Mouse (Mus musculus) neural tube, embryonic 11.5 days (tissue): ENCODE data around the gene Spice1. TPM values are rescaled to one million over a fixed set of nuclear protein-coding genes. Genes with fewer than 3 reads are reported as not detected.

Experiments used
- ATAC-seq: fragments of 200-750 bp; cut with Nextera tagmentation; 2 replicates; pipeline ENCODE4 v1.8.0; 2017; ENCODE audit warnings: moderate number of reproducible peaks, mild to moderate bottlenecking, moderate TSS enrichment, moderate library complexity; ENCODE audit not compliant: insufficient read depth, low FRiP score, low TSS enrichment
- DNase-seq: peaks from one replicate; pipeline ENCODE4 v3.0.0-alpha.2; 2015; ENCODE audit warnings: low spot score
- H3K27ac ChIP-seq: fragments of 300-500 bp; sonication (generic); 2 replicates; pipeline ENCODE4 v1.5.1; 2014; ENCODE audit warnings: low read depth, mild to moderate bottlenecking, low read length
- H3K27me3 ChIP-seq: fragments of 300-500 bp; sonication (generic); 2 replicates; pipeline ENCODE4 v1.6.1; 2014; ENCODE audit warnings: mild to moderate bottlenecking, low read length, mixed read lengths; ENCODE audit not compliant: control insufficient read depth, insufficient read depth
- H3K36me3 ChIP-seq: fragments of 300-500 bp; sonication (generic); 2 replicates; pipeline ENCODE4 v1.6.1; 2014; ENCODE audit warnings: mild to moderate bottlenecking, low read length, moderate library complexity, mixed read lengths; ENCODE audit not compliant: control insufficient read depth, insufficient read depth
- H3K4me1 ChIP-seq: fragments of 300-500 bp; sonication (generic); 2 replicates; pipeline ENCODE4 v1.6.1; 2014; ENCODE audit warnings: low read length, mixed read lengths; ENCODE audit not compliant: control insufficient read depth, insufficient read depth
- H3K4me2 ChIP-seq: fragments of 300-500 bp; sonication (generic); 2 replicates; pipeline ENCODE4 v1.6.1; 2014; ENCODE audit warnings: low read depth, mild to moderate bottlenecking, moderate library complexity
- H3K4me3 ChIP-seq: fragments of 300-500 bp; sonication (generic); 2 replicates; pipeline ENCODE4 v1.5.1; 2014; ENCODE audit warnings: low read depth, low read length
- H3K9ac ChIP-seq: fragments of 300-500 bp; sonication (generic); 2 replicates; pipeline ENCODE4 v1.6.1; 2014; ENCODE audit warnings: mild to moderate bottlenecking, low read length
- H3K9me3 ChIP-seq: fragments of 300-500 bp; sonication (generic); 2 replicates; pipeline ENCODE4 v1.6.1; 2016; ENCODE audit warnings: low read length; ENCODE audit not compliant: control insufficient read depth
- WGBS: fragments of 180-500 bp; shearing (Covaris S2); extraction: QIAGEN DNeasy Blood & Tissue Kit; methylation state at CpG from one replicate; pipeline ENCODE4 v1.1.7; 2014; 5-methylcytosine and 5-hydroxymethylcytosine counted together
- polyA plus RNA-seq: library from polyadenylated mRNA; unstranded; fragments of >200 nt; fragmentation: Nextera tagmentation; extraction: Ambion mirVana; gene quantifications from 2 replicates; pipeline ENCODE4 v1.2.1, GENCODE M21; 2014

Spice1 gene
- polyA plus RNA-seq, 1 experiment from 2014 or later: 29.9 TPM

DNA sequence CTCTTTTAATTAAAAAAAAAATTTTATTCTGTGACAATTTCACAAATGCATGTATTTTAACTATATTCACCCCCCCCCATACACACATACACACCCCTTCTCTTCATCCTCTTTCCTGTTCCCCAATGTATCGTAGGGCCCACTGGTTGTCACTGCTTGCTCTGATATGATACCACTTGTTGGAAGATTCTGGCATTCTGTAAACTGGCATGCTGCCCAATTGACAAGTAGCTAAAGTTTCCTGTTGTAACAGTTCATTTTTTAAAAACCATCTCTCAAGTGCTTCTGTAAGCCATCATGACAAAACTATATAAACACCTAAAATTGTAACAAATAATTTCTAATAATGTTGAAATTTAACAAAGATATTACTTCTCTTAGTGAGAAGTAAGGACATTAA lies 37.3 kb downstream of the Spice1 start:
- H3K36me3 ChIP-seq: peaks cover 3% of the 10 kb centered on the region; the same call in 1 of the 2 replicates
- ATAC-seq: no peak
- H3K4me1 ChIP-seq: peaks cover 3% of the 10 kb centered on the region; the same call in 1 of the 2 replicates
- H3K9ac ChIP-seq: no peak overlapping the region
- no peak overlapping the region for H3K4me3 ChIP-seq
- DNase-seq: no peak
- 86% methylated on average over 1 of the region's 1 CpGs for WGBS
- H3K27me3 ChIP-seq: no peaks in the 10 kb centered on the region
- H3K27ac ChIP-seq: no peak overlapping the region
- no peak overlapping the region for H3K4me2 ChIP-seq
- no peaks in the 10 kb centered on the region for H3K9me3 ChIP-seq

DNA sequence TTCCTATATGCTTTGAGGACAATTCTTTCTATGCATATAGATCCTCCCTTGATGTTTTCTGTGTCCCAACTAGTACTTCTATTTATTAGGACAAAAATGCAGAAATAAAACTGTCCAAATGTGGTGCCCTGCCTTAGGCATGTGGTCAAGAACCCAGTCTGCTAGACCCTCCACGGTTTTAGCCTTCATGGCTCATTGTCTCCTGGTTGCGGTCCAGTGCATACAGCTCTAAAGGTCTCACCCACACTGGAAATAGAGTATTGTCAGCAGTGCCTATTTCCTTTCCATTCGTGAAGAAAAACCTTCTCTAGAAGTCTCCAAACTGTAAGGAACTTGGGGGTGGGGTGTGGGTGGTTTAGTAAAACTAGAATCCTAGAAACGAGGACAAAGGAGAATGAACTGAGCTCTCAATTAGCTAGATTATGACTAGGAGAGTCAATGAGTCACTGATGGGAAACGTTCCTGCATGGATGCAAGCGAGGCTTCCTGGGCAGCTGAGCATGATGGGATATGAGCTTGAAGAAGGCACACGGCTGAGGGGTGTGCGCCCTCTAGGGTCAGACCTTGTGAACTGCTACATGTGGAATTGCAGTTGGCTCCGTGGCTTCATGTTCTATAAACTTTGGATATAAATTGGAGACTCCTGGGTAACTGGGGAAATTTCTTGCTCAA lies 45.1 kb downstream of the Spice1 start:
- Histone ChIP-seq H3K4me3 (no peak overlapping the region), H3K9me3 (no peaks in the 10 kb centered on the region), H3K4me1 (peaks cover 2% of the 10 kb centered on the region; the same call in 1 of the 2 replicates), H3K9ac (no peak overlapping the region), H3K4me2 (no peak overlapping the region), H3K27ac (no peak overlapping the region), H3K36me3 (peaks cover 3% of the 10 kb centered on the region; the same call in 1 of the 2 replicates), H3K27me3 (no peaks in the 10 kb centered on the region)
- no peak for ATAC-seq
- WGBS: 41% methylated on average over 9 of the region's 9 CpGs
- DNase-seq: peak; percentile 64

DNA sequence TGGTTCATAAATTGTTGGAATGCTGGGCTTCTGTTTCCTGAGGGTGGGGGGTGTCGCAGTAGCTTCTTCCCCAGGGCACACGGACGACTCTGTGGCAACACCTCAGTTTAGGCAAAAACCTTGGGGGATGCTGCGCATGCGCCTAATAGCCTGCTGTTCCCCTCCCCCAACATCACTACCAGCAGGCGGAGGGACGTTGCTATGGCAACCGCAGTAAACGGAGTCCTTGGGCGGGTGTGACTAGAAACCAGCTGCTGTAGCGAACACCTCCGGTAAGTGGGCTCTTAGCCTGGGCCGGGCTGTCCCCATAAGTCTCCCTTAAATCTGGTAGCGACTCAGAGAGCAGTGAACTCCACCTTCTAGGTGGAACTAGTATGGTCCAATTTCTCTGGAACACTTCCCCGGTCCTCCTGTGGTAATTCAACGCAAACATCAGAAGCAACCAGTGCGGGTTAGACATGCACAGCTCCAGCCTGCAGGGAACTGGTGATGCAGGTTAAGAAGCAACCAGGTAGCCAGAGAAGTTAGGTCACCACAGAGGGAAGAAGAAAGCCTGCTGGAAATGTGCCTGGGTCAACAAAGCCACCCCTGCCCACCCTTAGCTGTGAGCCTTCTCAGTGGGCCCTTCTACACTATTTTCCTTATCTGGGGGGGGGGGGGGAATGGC lies 47.8 kb downstream of the Spice1 start, which contains the start of gene Cfap44:
Gene Cfap44 (plus strand): TSS at position 220 of the 667 bp plus-strand sequence.
- WGBS: under 1% methylated on average over 17 of the region's 17 CpGs
- ATAC-seq: peak; percentile 89

DNA sequence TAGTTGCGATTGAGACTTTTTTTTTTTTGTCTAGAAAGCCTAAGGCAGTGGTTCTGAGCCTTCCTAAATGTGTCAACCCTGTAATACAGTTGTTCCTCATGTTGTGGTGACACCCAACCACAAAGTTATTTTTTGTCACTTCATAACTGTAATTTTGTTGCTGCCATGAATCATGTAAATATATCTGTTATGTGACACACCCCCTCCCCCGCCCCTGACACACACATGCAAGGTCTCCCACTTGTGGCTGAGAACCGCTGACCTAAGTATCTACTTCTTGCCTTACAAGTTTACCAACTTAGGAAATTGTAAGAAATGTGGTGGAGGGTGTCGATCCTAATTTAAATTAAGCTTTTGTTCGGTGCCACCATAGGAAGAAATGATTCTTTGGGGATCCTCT lies 58.0 kb downstream of the Spice1 start:
- no peak for ATAC-seq
- no peaks in the 10 kb centered on the region for H3K4me1 ChIP-seq

More for the DNA sequence above, 47.8 kb downstream of the Spice1 start, which contains the start of gene Cfap44:
- Histone ChIP-seq H3K9me3 (no peaks in the 10 kb centered on the region), H3K36me3 (no peaks in the 10 kb centered on the region), H3K9ac (peak within 1 kb of the TSS; percentile 45), H3K27me3 (no peaks in the 10 kb centered on the region), H3K4me3 (peak within 1 kb of the TSS; percentile 19), H3K27ac (no peak within 1 kb of the TSS), H3K4me1 (peaks cover 2% of the 10 kb centered on the region; the same call in 1 of the 2 replicates), H3K4me2 (peak within 1 kb of the TSS; percentile 50)
- peak; percentile 91 for DNase-seq

DNA sequence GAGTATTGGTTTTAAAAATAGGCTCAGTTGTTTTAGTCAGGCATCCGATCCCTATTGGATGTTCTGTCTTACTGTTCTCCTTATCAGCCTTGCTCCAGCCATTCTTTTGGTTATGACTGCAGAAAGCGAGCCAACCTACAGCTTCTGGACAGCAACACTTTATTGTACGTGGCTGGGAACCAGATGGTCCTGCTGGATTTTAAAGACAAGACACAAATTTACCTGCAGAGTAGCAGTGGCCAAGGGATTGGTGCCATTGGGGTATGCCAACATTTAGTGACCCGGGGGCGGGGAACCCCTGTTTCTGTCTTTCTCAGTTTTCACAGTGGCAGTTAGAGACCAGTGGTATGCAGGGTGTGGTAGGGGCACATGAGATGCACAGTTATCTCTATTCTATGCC lies 60.3 kb downstream of the Spice1 start:
- H3K9ac ChIP-seq: no peak overlapping the region
- WGBS: 86% methylated on average over 5 of the region's 5 CpGs
- no peaks in the 10 kb centered on the region for H3K36me3 ChIP-seq
- H3K4me1 ChIP-seq: no peaks in the 10 kb centered on the region
- no peaks in the 10 kb centered on the region for H3K9me3 ChIP-seq
- ATAC-seq: no peak
- H3K27ac ChIP-seq: no peak overlapping the region
- H3K4me2 ChIP-seq: no peak overlapping the region
- H3K27me3 ChIP-seq: no peaks in the 10 kb centered on the region
- H3K4me3 ChIP-seq: no peak overlapping the region
- DNase-seq: no peak

More for the DNA sequence above, 58.0 kb downstream of the Spice1 start:
- Histone ChIP-seq H3K4me2 (no peak overlapping the region), H3K9me3 (no peaks in the 10 kb centered on the region), H3K27ac (no peak overlapping the region), H3K36me3 (no peaks in the 10 kb centered on the region), H3K4me3 (no peak overlapping the region), H3K9ac (no peak overlapping the region), H3K27me3 (no peaks in the 10 kb centered on the region)
- WGBS: 96% methylated on average over 5 of the region's 5 CpGs
- DNase-seq: no peak

DNA sequence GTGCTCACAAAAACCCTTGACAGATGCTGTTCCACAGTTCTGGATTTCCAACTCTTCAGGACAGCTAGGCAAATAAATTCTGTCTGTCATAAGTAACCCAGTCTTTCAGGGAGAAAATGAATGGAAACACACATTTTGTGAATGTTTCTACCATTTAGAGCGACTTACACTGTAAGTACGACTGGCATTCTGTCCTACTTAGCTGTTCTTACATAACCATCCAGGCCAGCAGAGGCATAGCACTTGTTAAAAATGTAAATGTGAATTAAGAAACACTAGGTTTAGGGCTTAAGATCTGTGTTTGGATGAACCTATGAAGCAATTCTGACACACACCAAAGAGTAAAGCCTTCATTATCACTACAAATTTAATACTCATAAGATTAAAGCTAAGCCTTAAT lies 61.4 kb downstream of the Spice1 start:
- Histone ChIP-seq H3K36me3 (no peaks in the 10 kb centered on the region), H3K4me2 (no peak overlapping the region), H3K9ac (no peak overlapping the region), H3K4me3 (no peak overlapping the region), H3K27me3 (no peaks in the 10 kb centered on the region), H3K9me3 (no peaks in the 10 kb centered on the region), H3K4me1 (no peaks in the 10 kb centered on the region), H3K27ac (no peak overlapping the region)
- WGBS: 89% methylated on average over 2 of the region's 2 CpGs
- DNase-seq: no peak
- no peak for ATAC-seq

DNA sequence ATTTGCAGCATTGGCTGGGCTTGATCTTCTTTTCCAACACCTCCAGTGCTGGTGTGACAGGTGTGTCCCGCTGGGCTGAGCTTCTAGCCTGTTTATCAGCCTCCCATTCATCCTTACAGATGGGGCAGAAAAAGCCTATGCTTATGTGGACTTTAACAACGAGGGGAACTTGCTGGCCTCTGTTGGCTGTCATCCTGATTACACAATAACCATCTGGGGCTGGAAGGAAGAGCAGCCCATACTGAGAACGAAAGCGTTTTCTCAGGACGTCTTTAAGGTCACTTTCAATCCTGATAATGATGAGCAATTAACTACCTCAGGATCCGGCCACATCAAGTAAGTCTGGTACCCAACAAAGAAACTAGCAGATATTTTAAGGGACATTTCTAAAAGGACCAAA lies 63.3 kb downstream of the Spice1 start:
- no peaks in the 10 kb centered on the region for H3K9me3 ChIP-seq
- WGBS: 64% methylated on average over 6 of the region's 6 CpGs
- ATAC-seq (no peak), DNase-seq (no peak)
- no peak overlapping the region for H3K4me2 ChIP-seq
- no peaks in the 10 kb centered on the region for H3K27me3 ChIP-seq
- H3K9ac ChIP-seq: no peak overlapping the region
- H3K4me3 ChIP-seq: no peak overlapping the region
- H3K36me3 ChIP-seq: no peaks in the 10 kb centered on the region
- H3K4me1 ChIP-seq: no peaks in the 10 kb centered on the region
- H3K27ac ChIP-seq: no peak overlapping the region

DNA sequence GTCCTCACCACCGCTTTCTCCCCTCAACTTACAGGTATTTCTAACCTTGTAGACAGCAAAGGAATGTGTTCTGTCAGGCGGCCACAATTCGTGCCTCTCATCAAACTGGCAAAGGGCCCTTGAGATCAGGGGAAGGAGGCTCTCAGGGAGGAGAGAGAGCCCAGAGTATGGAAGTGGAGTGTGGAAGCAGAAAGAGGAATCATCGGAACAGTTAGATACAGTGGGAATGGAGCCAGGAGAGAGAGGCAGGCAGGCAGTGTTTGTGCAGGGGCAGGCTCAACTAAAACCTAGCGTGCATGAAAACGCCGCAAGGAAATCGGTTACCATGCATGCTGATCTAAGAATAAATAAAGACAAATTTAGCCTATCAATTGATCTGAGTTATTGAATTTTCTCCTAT lies 70.7 kb downstream of the Spice1 start:
- H3K36me3 ChIP-seq: no peaks in the 10 kb centered on the region
- no peak for DNase-seq
- no peak overlapping the region for H3K9ac ChIP-seq
- H3K27me3 ChIP-seq: no peaks in the 10 kb centered on the region
- no peak overlapping the region for H3K27ac ChIP-seq
- H3K4me2 ChIP-seq: no peak overlapping the region
- H3K9me3 ChIP-seq: no peaks in the 10 kb centered on the region
- ATAC-seq: no peak
- H3K4me1 ChIP-seq: no peaks in the 10 kb centered on the region
- no peak overlapping the region for H3K4me3 ChIP-seq
- 86% methylated on average over 8 of the region's 8 CpGs for WGBS

DNA sequence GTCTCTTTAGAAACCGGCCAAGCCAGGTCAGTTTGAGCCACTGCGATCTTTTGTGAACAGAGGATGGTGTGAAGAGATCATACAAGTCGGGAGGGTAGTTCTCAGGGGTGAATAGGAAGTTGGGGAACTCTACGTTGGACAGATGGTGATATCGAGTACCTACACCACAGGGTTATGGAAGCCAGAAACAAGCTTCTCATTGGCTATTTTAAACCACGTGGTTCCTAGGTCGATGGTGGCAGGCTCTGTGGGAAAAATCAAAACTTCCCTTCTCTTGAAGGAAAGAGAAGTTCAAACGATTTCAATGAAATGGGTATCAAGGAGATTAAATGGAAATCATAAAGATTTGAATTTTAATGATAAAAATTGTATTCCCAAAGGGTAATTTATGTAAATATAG lies 74.8 kb downstream of the Spice1 start:
- DNase-seq: no peak
- H3K4me1 ChIP-seq: no peaks in the 10 kb centered on the region
- no peak overlapping the region for H3K4me2 ChIP-seq
- WGBS: 87% methylated on average over 8 of the region's 8 CpGs
- no peak overlapping the region for H3K4me3 ChIP-seq
- H3K36me3 ChIP-seq: no peaks in the 10 kb centered on the region
- no peak for ATAC-seq
- H3K9ac ChIP-seq: no peak overlapping the region
- H3K27me3 ChIP-seq: no peaks in the 10 kb centered on the region
- no peaks in the 10 kb centered on the region for H3K9me3 ChIP-seq
- no peak overlapping the region for H3K27ac ChIP-seq
